Mouse (Mus musculus) lung, embryonic 16.5 days (tissue): ENCODE data around the gene Eif3d. TPM values are rescaled to one million over a fixed set of nuclear protein-coding genes. Genes with fewer than 3 reads are reported as not detected.
"Not testable (repeated sequence)": the region's sequence is repeated elsewhere in the genome, so short reads cannot be mapped to it uniquely, and the experiment has no call there.

Experiments
- ATAC-seq: fragments of 200-750 bp; cut with Nextera tagmentation; 2 replicates; pipeline ENCODE4 v1.8.0; 2017; ENCODE audit warnings: low read depth, mild to moderate bottlenecking, moderate library complexity
- H3K27ac ChIP-seq: fragments of 300-500 bp; sonication (generic); 2 replicates; pipeline ENCODE4 v1.5.1; 2014; ENCODE audit warnings: mild to moderate bottlenecking, control low read depth, low read length
- H3K27me3 ChIP-seq: fragments of 300-500 bp; sonication (generic); 2 replicates; pipeline ENCODE4 v1.6.1; 2014; ENCODE audit warnings: low read depth, low read length, mixed read lengths; ENCODE audit not compliant: control insufficient read depth, insufficient read depth
- H3K36me3 ChIP-seq: fragments of 300-500 bp; sonication (generic); 2 replicates; pipeline ENCODE4 v1.6.1; 2014; ENCODE audit warnings: low read length; ENCODE audit not compliant: control insufficient read depth, insufficient read depth
- H3K4me1 ChIP-seq: fragments of 300-500 bp; sonication (generic); replicated peaks from 2 replicates; pipeline ENCODE4 v1.6.1; 2014; ENCODE audit warnings: low read length, mixed read lengths; ENCODE audit not compliant: control insufficient read depth, insufficient read depth
- H3K4me2 ChIP-seq: fragments of 300-500 bp; sonication (generic); 2 replicates; pipeline ENCODE4 v1.6.1; 2014; ENCODE audit warnings: low read depth, low read length, control low read depth
- H3K4me3 ChIP-seq: fragments of 300-500 bp; sonication (generic); 2 replicates; pipeline ENCODE4 v1.5.1; 2014; ENCODE audit warnings: mild to moderate bottlenecking, low read length, control low read depth
- H3K9ac ChIP-seq: fragments of 300-500 bp; sonication (generic); 2 replicates; pipeline ENCODE4 v1.6.1; 2014; ENCODE audit warnings: low read length, control low read depth
- H3K9me3 ChIP-seq: fragments of 300-500 bp; sonication (generic); 2 replicates; pipeline ENCODE4 v1.6.1; 2016; ENCODE audit warnings: low read length; ENCODE audit not compliant: control insufficient read depth
- WGBS: fragments of 180-500 bp; shearing (Covaris S2); extraction: QIAGEN DNeasy Blood & Tissue Kit; methylation state at CpG from one replicate; pipeline ENCODE4 v1.1.7; 2014; 5-methylcytosine and 5-hydroxymethylcytosine counted together
- polyA plus RNA-seq: library from polyadenylated mRNA; unstranded; fragments of >200 nt; fragmentation: Nextera tagmentation; extraction: Ambion mirVana; gene quantifications from 2 replicates; pipeline ENCODE4 v1.2.1, GENCODE M21; 2015

The Eif3d gene
- polyA plus RNA-seq, result 166 and 170 TPM in 2 replicates

GRCm38 (mm10) chr15:77970470-77971292, at the start of gene Eif3d:
TSS of gene Eif3d (minus strand) at chr15:77970813.
- peak; percentile 92 for ATAC-seq
- Histone ChIP-seq H3K4me2 (peak within 1 kb of the TSS; percentile 94), H3K27me3 (no peaks in the 10 kb centered on the region), H3K36me3 (peaks cover 27% of the 10 kb centered on the region), H3K9ac (peak within 1 kb of the TSS; percentile 96), H3K27ac (peak within 1 kb of the TSS; percentile 100), H3K4me1 (peaks cover 13% of the 10 kb centered on the region), H3K9me3 (no peaks in the 10 kb centered on the region), H3K4me3 (peak within 1 kb of the TSS; percentile 70)
- under 1% methylated on average over 72 of the region's 72 CpGs for WGBS

- Histone ChIP-seq H3K4me3 (no peak overlapping the region), H3K4me2 (no peak overlapping the region), H3K9ac (no peak overlapping the region), H3K27ac (no peak overlapping the region), H3K4me1 (no peaks in the 10 kb centered on the region), H3K9me3 (no peaks in the 10 kb centered on the region), H3K36me3 (no peaks in the 10 kb centered on the region), H3K27me3 (no peaks in the 10 kb centered on the region)
- ATAC-seq, result no peak
- WGBS, result 80% methylated on average over 1 of the region's 1 CpGs
These were observed 43.4 kb upstream of the Eif3d start for GRCm38 (mm10) chr15:78014046-78014445.

- not testable (repeated sequence) for H3K4me2 ChIP-seq, H3K4me3 ChIP-seq, H3K4me1 ChIP-seq, H3K9ac ChIP-seq, H3K9me3 ChIP-seq, ATAC-seq, H3K27me3 ChIP-seq, H3K36me3 ChIP-seq, H3K27ac ChIP-seq
- WGBS, result 82% methylated on average over 8 of the region's 8 CpGs
These were observed 37.6 kb upstream of the Eif3d start for GRCm38 (mm10) chr15:78008206-78008605.

DNA sequence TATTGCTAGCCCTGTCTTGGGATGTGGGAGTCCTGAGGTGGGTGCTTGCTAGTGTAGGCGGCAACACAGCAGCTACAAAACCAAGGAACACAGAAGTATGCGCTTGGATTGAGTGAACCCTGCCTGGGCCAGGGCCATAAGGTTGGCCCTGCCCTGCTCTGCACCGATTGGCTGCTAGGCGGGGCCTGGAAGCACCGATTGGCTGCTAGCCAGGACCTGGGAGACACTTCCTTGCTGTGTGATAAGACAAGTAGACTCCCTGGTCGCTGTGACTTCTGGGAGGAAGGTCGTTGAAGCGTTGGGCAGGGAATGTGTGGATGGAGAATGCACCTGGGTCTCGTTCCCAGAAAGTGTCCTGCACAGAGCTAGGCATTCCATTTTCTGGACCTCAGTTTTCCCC, 33.3 kb upstream of the Eif3d start:
- Histone ChIP-seq H3K4me3 (no peak overlapping the region), H3K36me3 (no peaks in the 10 kb centered on the region), H3K27me3 (no peaks in the 10 kb centered on the region), H3K9ac (no peak overlapping the region), H3K4me2 (no peak overlapping the region), H3K27ac (no peak overlapping the region), H3K4me1 (no peaks in the 10 kb centered on the region), H3K9me3 (no peaks in the 10 kb centered on the region)
- WGBS, result 27% methylated on average over 9 of the region's 9 CpGs
- peak; percentile 74 for ATAC-seq

GRCm38 (mm10) chr15:78001400-78001799, 30.8 kb upstream of the Eif3d start:
- no peak for ATAC-seq

DNA sequence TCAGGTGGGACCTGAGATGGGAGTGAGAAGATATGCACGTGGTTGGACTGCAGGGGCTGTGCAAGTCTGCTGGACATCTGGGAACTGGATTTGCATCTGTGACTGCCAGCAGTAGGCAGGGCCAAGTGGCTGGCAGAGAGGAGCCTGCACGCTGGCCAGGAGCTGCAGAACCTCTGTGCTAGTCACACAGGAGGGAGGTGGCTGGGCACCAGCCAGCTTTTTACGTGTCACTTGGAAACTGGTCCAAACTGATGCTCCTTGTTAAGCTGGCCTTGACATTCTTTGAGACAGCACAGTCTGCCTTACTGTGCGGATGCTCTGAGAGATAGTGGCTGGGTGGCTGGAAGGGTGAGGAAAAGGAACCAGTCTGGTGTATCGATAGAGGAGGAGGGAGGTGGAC, 17.9 kb upstream of the Eif3d start:
- Histone ChIP-seq H3K36me3 (no peaks in the 10 kb centered on the region), H3K4me2 (no peak overlapping the region), H3K27me3 (no peaks in the 10 kb centered on the region), H3K27ac (no peak overlapping the region), H3K4me3 (no peak overlapping the region), H3K4me1 (no peaks in the 10 kb centered on the region), H3K9me3 (no peaks in the 10 kb centered on the region), H3K9ac (no peak overlapping the region)
- ATAC-seq, result no peak
- WGBS, result 63% methylated on average over 5 of the region's 5 CpGs

More at GRCm38 (mm10) chr15:78001400-78001799, 30.8 kb upstream of the Eif3d start:
- H3K36me3 ChIP-seq, result no peaks in the 10 kb centered on the region
- H3K27me3 ChIP-seq, result no peaks in the 10 kb centered on the region
- H3K4me2 ChIP-seq, result no peak overlapping the region
- H3K9me3 ChIP-seq, result no peaks in the 10 kb centered on the region
- H3K4me3 ChIP-seq, result no peak overlapping the region
- no peaks in the 10 kb centered on the region for H3K4me1 ChIP-seq
- 20% methylated on average over 5 of the region's 5 CpGs for WGBS
- no peak overlapping the region for H3K9ac ChIP-seq
- H3K27ac ChIP-seq, result no peak overlapping the region

DNA sequence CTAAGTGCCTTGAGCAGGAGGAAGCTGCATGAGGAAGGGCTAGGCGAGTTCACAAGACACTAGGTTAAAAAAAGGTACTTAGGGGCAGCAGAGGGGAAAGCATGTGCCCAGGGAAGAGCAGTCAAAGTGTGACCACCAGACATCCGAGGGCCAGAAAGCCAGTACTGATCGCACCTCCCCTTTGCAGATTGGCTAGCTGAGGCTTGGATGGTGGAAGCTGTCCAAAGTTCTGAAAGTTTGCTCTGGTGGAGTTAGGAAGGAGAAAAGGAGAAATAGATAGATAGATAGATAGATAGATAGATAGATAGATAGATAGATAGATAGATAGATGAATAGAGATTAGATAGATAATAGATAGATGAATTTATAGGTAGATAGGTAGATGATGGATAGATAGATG, 12.8 kb upstream of the Eif3d start:
- H3K9me3 ChIP-seq, result no peaks in the 10 kb centered on the region
- no peak overlapping the region for H3K9ac ChIP-seq
- H3K36me3 ChIP-seq, result no peaks in the 10 kb centered on the region
- ATAC-seq, result no peak
- H3K4me2 ChIP-seq, result no peak overlapping the region
- no peak overlapping the region for H3K27ac ChIP-seq
- no peak overlapping the region for H3K4me3 ChIP-seq
- no peaks in the 10 kb centered on the region for H3K4me1 ChIP-seq
- 18% methylated on average over 3 of the region's 3 CpGs for WGBS
- no peaks in the 10 kb centered on the region for H3K27me3 ChIP-seq

- no peaks in the 10 kb centered on the region for H3K9me3 ChIP-seq
- no peak for ATAC-seq
- no peaks in the 10 kb centered on the region for H3K27me3 ChIP-seq
- H3K27ac ChIP-seq, result no peak overlapping the region
- no peaks in the 10 kb centered on the region for H3K36me3 ChIP-seq
- WGBS, result 28% methylated on average over 18 of the region's 18 CpGs
- H3K4me1 ChIP-seq, result no peaks in the 10 kb centered on the region
- H3K4me2 ChIP-seq, result no peak overlapping the region
- H3K4me3 ChIP-seq, result no peak overlapping the region
- H3K9ac ChIP-seq, result no peak overlapping the region
These were observed 11.8 kb upstream of the Eif3d start for GRCm38 (mm10) chr15:77982195-77982939.

GRCm38 (mm10) chr15:77981181-77981680, 10.6 kb upstream of the Eif3d start:
- no peaks in the 10 kb centered on the region for H3K27me3 ChIP-seq
- H3K36me3 ChIP-seq, result no peaks in the 10 kb centered on the region
- no peak overlapping the region for H3K4me3 ChIP-seq
- H3K9ac ChIP-seq, result no peak overlapping the region
- no peaks in the 10 kb centered on the region for H3K9me3 ChIP-seq
- WGBS, result 56% methylated on average over 5 of the region's 5 CpGs
- no peak for ATAC-seq
- H3K4me2 ChIP-seq, result no peak overlapping the region
- H3K27ac ChIP-seq, result no peak overlapping the region
- no peaks in the 10 kb centered on the region for H3K4me1 ChIP-seq
